Mouse (Mus musculus): ENCODE data around the gene 1600015I10Rik. TPM values are rescaled to one million over a fixed set of nuclear protein-coding genes. Genes with fewer than 3 reads are reported as not detected.
"Not testable (repeated sequence)": the region's sequence is repeated elsewhere in the genome, so short reads cannot be mapped to it uniquely, and the experiment has no call there.

1600015I10Rik gene
- not detected in 2 replicates for polyA plus RNA-seq (2014; fragmentation: Nextera tagmentation; extraction: Ambion mirVana)

DNA sequence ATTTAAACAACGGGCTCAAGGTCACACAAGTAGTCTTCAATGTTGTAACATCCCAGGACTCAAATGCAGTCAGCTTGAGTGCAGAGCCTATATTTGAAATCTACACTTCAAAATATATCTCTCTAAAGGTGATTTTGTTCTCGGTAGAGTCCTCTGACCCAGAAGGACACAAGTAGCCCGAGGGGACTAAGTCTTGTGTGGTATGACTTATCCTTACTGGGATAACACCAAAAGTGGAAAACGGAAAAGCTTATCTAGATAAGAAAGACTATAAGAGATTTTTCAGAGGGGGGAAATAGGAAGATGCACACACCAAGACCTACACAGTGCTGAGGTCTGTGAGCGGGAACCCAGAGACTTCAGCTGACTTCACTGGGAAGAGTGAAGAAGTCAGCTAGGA lies at the start of gene 1600015I10Rik:
TSS of gene 1600015I10Rik (plus strand) at position 301 of the 400 bp plus-strand sequence.
- Histone ChIP-seq H3K4me2 (replicated peaks) (no peak within 1 kb of the TSS), H3K27ac (no peak within 1 kb of the TSS), H3K27me3 (ENCODE audit: control insufficient read depth, insufficient read depth, low read length) (no peaks in the 10 kb centered on the region), H3K9ac (no peak within 1 kb of the TSS), H3K4me3 (replicated peaks; ENCODE audit: low read length) (no peak within 1 kb of the TSS), H3K9me3 (ENCODE audit: control insufficient read depth, low read length) (no peaks in the 10 kb centered on the region), H3K4me1 (replicated peaks; ENCODE audit: control insufficient read depth, insufficient read depth, low read length) (no peaks in the 10 kb centered on the region), H3K36me3 (replicated peaks; ENCODE audit: control insufficient read depth, insufficient read depth) (no peaks in the 10 kb centered on the region)
- ATAC-seq (ENCODE audit: low FRiP score) (no peak), DNase-seq (ENCODE audit: low spot score) (no peak)
- WGBS: 95% methylated on average over 5 of the region's 5 CpGs

DNA sequence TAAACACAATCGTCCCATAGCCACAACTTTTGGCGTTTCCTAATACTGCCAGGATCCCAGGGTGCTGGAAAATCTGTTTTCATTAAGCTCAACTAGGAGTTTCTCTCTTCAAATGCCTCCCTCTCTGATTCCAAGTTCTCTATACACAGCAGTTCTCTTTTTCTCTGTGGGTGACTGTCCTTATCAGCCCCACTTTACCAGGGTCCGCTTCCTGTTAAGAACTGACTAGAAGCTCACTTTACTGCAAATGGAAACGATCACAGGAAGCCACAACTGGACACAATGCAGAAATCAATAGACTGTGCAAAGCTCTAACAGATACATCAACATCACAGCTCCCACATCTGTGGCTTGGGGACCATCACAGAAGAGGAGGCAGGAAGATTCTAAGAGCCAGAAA lies 35.5 kb upstream of the 1600015I10Rik start:
- H3K27ac ChIP-seq: no peak overlapping the region
- no peak overlapping the region for H3K4me2 ChIP-seq (replicated peaks)
- ATAC-seq (ENCODE audit: low FRiP score) (no peak), DNase-seq (ENCODE audit: low spot score) (no peak)
- H3K9me3 ChIP-seq (ENCODE audit: control insufficient read depth, low read length): no peaks in the 10 kb centered on the region
- no peaks in the 10 kb centered on the region for H3K36me3 ChIP-seq (replicated peaks; ENCODE audit: control insufficient read depth, insufficient read depth)
- no peaks in the 10 kb centered on the region for H3K27me3 ChIP-seq (ENCODE audit: control insufficient read depth, insufficient read depth, low read length)
- H3K4me1 ChIP-seq (replicated peaks; ENCODE audit: control insufficient read depth, insufficient read depth, low read length): no peaks in the 10 kb centered on the region
- H3K9ac ChIP-seq: no peak overlapping the region
- 77% methylated on average over 4 of the region's 4 CpGs for WGBS
- no peak overlapping the region for H3K4me3 ChIP-seq (replicated peaks; ENCODE audit: low read length)

DNA sequence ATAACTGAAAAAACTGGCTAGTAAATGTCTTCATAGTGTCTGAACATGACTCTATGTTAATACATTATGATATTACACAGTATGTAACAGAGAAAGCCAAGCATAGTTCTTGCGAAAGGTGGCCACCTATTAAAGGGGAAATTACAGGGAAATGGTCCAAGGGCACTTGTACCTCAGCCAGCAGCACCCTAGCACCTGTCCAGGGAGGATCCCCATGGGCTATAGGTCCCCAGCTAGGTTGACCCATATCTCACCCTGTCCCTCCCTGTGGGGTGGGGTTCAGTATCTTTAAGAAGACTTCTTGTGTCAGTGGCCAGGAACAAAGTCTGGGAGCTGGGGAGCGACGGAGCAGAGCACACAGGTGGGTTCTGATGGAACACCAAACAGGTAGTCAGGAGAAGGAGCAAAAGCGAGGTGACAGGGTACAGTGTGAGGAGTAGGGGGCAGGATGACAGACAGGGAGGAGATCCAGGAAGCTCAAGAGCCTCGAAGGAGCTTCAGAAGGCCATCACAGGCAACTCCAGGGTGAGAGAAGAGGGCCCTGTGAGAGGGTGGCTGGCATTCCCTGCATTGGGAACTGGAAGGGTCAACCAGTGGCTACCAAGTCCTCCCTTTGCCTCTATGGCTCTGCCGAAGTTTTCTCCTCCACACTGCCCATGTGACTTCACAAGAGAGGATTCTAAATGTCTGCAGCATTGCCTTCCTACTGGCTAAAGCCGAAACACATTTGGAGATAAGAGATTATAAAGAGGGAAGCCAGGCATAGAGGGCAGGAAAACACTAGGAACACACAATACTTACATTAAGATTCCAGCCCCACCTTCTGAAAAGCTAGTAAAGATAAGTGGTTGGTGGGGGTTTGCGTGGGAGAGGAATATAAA lies 34.5 kb upstream of the 1600015I10Rik start:
- WGBS: 88% methylated on average over 8 of the region's 8 CpGs
- ATAC-seq (ENCODE audit: low FRiP score) (no peak), DNase-seq (ENCODE audit: low spot score) (no peak)
- Histone ChIP-seq H3K27me3 (ENCODE audit: control insufficient read depth, insufficient read depth, low read length) (no peaks in the 10 kb centered on the region), H3K4me1 (replicated peaks; ENCODE audit: control insufficient read depth, insufficient read depth, low read length) (no peaks in the 10 kb centered on the region), H3K9ac (no peak overlapping the region), H3K4me2 (replicated peaks) (no peak overlapping the region), H3K4me3 (replicated peaks; ENCODE audit: low read length) (no peak overlapping the region), H3K27ac (no peak overlapping the region), H3K9me3 (ENCODE audit: control insufficient read depth, low read length) (no peaks in the 10 kb centered on the region), H3K36me3 (replicated peaks; ENCODE audit: control insufficient read depth, insufficient read depth) (no peaks in the 10 kb centered on the region)

DNA sequence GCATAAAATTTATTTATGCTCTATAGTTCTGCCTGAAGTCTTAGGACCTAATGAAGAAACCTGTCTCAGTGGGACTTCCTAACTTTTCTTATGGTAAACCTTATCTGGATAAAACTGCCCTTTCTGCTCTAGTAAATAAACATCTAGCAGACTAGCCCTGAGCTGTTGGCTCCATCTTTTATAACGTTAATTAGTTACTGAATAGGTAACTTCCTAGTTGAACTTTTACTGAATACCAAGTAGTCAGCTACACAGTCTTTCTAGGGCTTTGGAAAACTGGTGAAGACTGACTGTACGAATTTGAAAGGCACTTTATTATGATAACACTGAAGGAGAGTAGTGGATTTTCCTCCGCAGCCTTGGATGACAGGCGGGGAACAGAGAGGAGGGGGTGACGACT lies 33.8 kb upstream of the 1600015I10Rik start:
- Histone ChIP-seq H3K4me2 (replicated peaks) (no peak overlapping the region), H3K9ac (no peak overlapping the region), H3K9me3 (ENCODE audit: control insufficient read depth, low read length) (no peaks in the 10 kb centered on the region), H3K27ac (no peak overlapping the region), H3K27me3 (ENCODE audit: control insufficient read depth, insufficient read depth, low read length) (no peaks in the 10 kb centered on the region), H3K4me1 (replicated peaks; ENCODE audit: control insufficient read depth, insufficient read depth, low read length) (no peaks in the 10 kb centered on the region), H3K4me3 (replicated peaks; ENCODE audit: low read length) (no peak overlapping the region), H3K36me3 (replicated peaks; ENCODE audit: control insufficient read depth, insufficient read depth) (no peaks in the 10 kb centered on the region)
- ATAC-seq (ENCODE audit: low FRiP score) (no peak), DNase-seq (ENCODE audit: low spot score) (no peak)
- WGBS: 82% methylated on average over 5 of the region's 5 CpGs

DNA sequence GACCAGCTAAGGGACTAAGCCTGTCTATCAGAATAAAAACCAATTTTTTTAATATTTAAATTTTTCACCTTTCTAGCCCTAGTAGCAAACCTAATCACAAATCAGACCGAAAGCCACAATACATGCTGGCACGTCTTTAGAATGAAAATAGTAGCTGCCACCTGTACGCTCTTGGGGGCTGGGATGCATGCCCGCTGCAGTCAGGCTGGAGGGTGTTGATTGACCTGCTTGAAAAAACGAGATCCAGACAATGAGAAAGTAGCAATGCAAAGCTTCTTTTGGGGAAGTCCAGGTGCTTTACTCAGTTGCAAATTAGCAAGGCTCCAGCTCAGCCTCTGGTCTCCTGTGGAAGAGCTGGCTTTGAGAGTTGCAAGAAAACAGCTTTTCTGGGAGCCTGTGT lies 32.7 kb upstream of the 1600015I10Rik start:
- no peaks in the 10 kb centered on the region for H3K36me3 ChIP-seq (replicated peaks; ENCODE audit: control insufficient read depth, insufficient read depth)
- ATAC-seq (ENCODE audit: low FRiP score) (no peak), DNase-seq (ENCODE audit: low spot score) (no peak)
- no peak overlapping the region for H3K4me3 ChIP-seq (replicated peaks; ENCODE audit: low read length)
- no peaks in the 10 kb centered on the region for H3K4me1 ChIP-seq (replicated peaks; ENCODE audit: control insufficient read depth, insufficient read depth, low read length)
- no peak overlapping the region for H3K27ac ChIP-seq
- H3K9ac ChIP-seq: no peak overlapping the region
- H3K4me2 ChIP-seq (replicated peaks): no peak overlapping the region
- H3K9me3 ChIP-seq (ENCODE audit: control insufficient read depth, low read length): no peaks in the 10 kb centered on the region
- 90% methylated on average over 5 of the region's 5 CpGs for WGBS
- H3K27me3 ChIP-seq (ENCODE audit: control insufficient read depth, insufficient read depth, low read length): no peaks in the 10 kb centered on the region

- not testable (repeated sequence) for ATAC-seq (ENCODE audit: low FRiP score); H3K9ac ChIP-seq; H3K4me2 ChIP-seq (replicated peaks); H3K27me3 ChIP-seq (ENCODE audit: control insufficient read depth, insufficient read depth, low read length); H3K4me1 ChIP-seq (replicated peaks; ENCODE audit: control insufficient read depth, insufficient read depth, low read length); H3K27ac ChIP-seq; H3K4me3 ChIP-seq (replicated peaks; ENCODE audit: low read length); DNase-seq (ENCODE audit: low spot score); H3K36me3 ChIP-seq (replicated peaks; ENCODE audit: control insufficient read depth, insufficient read depth); H3K9me3 ChIP-seq (ENCODE audit: control insufficient read depth, low read length)
- WGBS: 95% methylated on average over 11 of the region's 11 CpGs
Measured at GRCm38 (mm10) chr6:48901316-48901715, 28.4 kb upstream of the 1600015I10Rik start.

DNA sequence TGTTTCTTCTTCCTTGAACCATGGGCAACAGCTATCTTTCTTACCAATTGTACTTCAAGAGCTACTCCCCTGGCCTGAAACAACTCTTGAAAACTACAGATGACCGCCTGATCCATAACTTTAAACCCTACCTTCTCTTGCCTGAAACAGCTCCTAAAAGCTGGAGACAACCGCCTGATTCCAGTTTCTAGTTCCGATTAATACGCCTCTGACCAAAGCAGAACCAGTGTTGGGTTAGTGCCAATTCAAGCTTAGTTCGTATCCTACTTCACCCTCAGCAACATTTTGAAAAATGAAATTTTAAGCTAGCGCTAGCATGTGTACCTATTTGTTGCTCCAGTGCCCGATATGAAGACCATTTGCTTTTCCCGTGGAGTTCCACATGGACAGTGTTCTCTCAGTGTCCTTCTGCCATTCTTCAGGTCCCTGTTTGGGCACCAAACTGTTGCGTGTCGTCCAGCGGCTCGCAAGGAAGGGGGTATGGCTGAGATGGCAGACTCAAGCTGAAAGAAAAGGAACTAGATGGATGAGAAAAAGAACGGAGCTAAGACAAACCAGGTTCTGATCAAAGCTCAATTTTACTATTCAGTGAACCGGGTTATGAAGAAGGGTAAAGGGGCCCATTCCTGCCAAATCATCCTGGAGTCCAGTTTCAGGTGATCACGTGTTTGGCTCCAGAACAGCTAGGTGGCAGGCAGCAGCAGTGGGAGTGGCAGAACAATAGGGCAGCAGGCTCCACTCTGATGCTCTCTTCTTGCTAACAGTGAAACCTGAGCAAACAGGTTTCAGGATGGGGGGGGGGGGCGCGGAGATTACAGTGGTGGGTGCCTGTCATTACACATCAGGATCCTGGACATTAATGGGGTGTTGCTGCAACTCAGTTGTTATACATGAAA lies 26.9 kb upstream of the 1600015I10Rik start:
- Histone ChIP-seq H3K9me3 (ENCODE audit: control insufficient read depth, low read length) (no peaks in the 10 kb centered on the region), H3K4me3 (replicated peaks; ENCODE audit: low read length) (no peak overlapping the region), H3K9ac (no peak overlapping the region), H3K4me1 (replicated peaks; ENCODE audit: control insufficient read depth, insufficient read depth, low read length) (no peaks in the 10 kb centered on the region), H3K36me3 (replicated peaks; ENCODE audit: control insufficient read depth, insufficient read depth) (no peaks in the 10 kb centered on the region), H3K4me2 (replicated peaks) (no peak overlapping the region), H3K27me3 (ENCODE audit: control insufficient read depth, insufficient read depth, low read length) (no peaks in the 10 kb centered on the region), H3K27ac (no peak overlapping the region)
- ATAC-seq (ENCODE audit: low FRiP score): no peak
- DNase-seq (ENCODE audit: low spot score): no peak
- 95% methylated on average over 17 of the region's 17 CpGs for WGBS

GRCm38 (mm10) chr6:48903437-48903836 lies 26.3 kb upstream of the 1600015I10Rik start:
- no peaks in the 10 kb centered on the region for H3K9me3 ChIP-seq (ENCODE audit: control insufficient read depth, low read length)
- ATAC-seq (ENCODE audit: low FRiP score) (no peak), DNase-seq (ENCODE audit: low spot score) (no peak)
- no peak overlapping the region for H3K9ac ChIP-seq
- no peak overlapping the region for H3K4me2 ChIP-seq (replicated peaks)
- H3K27me3 ChIP-seq (ENCODE audit: control insufficient read depth, insufficient read depth, low read length): no peaks in the 10 kb centered on the region
- 73% methylated on average over 4 of the region's 4 CpGs for WGBS
- H3K36me3 ChIP-seq (replicated peaks; ENCODE audit: control insufficient read depth, insufficient read depth): no peaks in the 10 kb centered on the region
- no peaks in the 10 kb centered on the region for H3K4me1 ChIP-seq (replicated peaks; ENCODE audit: control insufficient read depth, insufficient read depth, low read length)
- H3K27ac ChIP-seq: no peak overlapping the region
- no peak overlapping the region for H3K4me3 ChIP-seq (replicated peaks; ENCODE audit: low read length)

GRCm38 (mm10) chr6:48905606-48906005 lies 24.1 kb upstream of the 1600015I10Rik start:
- Histone ChIP-seq H3K27ac (no peak overlapping the region), H3K4me1 (replicated peaks; ENCODE audit: control insufficient read depth, insufficient read depth, low read length) (no peaks in the 10 kb centered on the region), H3K4me2 (replicated peaks) (no peak overlapping the region), H3K9me3 (ENCODE audit: control insufficient read depth, low read length) (no peaks in the 10 kb centered on the region), H3K27me3 (ENCODE audit: control insufficient read depth, insufficient read depth, low read length) (no peaks in the 10 kb centered on the region), H3K4me3 (replicated peaks; ENCODE audit: low read length) (no peak overlapping the region), H3K9ac (no peak overlapping the region), H3K36me3 (replicated peaks; ENCODE audit: control insufficient read depth, insufficient read depth) (no peaks in the 10 kb centered on the region)
- ATAC-seq (ENCODE audit: low FRiP score): no peak
- 95% methylated on average over 13 of the region's 13 CpGs for WGBS
- DNase-seq (ENCODE audit: low spot score): no peak
